Mouse (Mus musculus) hindbrain, embryonic 14.5 days (tissue): Measurements from ENCODE around the gene Mast3. TPM values are rescaled to one million over a fixed set of nuclear protein-coding genes. Genes with fewer than 3 reads are reported as not detected.

ENCODE experiments used
- ATAC-seq: fragments of 200-750 bp; cut with Nextera tagmentation; 2 replicates; pipeline ENCODE4 v1.8.0; 2017; ENCODE audit warnings: moderate number of reproducible peaks, mild to moderate bottlenecking, moderate TSS enrichment, moderate library complexity; ENCODE audit not compliant: low FRiP score
- DNase-seq: peaks from one replicate; pipeline ENCODE4 v3.0.0-alpha.2; 2015; ENCODE audit warnings: low spot score
- H3K27ac ChIP-seq: fragments of 300-500 bp; sonication (generic); 2 replicates; pipeline ENCODE4 v1.5.1; 2014; ENCODE audit warnings: mild to moderate bottlenecking, moderate library complexity
- H3K27me3 ChIP-seq: fragments of 300-500 bp; sonication (generic); 2 replicates; pipeline ENCODE4 v1.6.1; 2014; ENCODE audit warnings: mild to moderate bottlenecking, low read length, mixed read lengths; ENCODE audit not compliant: control insufficient read depth, insufficient read depth
- H3K36me3 ChIP-seq: fragments of 300-500 bp; sonication (generic); replicated peaks from 2 replicates; pipeline ENCODE4 v1.6.1; 2014; ENCODE audit not compliant: control insufficient read depth, insufficient read depth
- H3K4me1 ChIP-seq: fragments of 300-500 bp; sonication (generic); replicated peaks from 2 replicates; pipeline ENCODE4 v1.6.1; 2014; ENCODE audit warnings: antibody characterized with exemption, low read length, mixed read lengths; ENCODE audit not compliant: control insufficient read depth, insufficient read depth
- H3K4me2 ChIP-seq: fragments of 300-500 bp; sonication (generic); replicated peaks from 2 replicates; pipeline ENCODE4 v1.6.1; 2014; ENCODE audit warnings: mild to moderate bottlenecking, moderate library complexity
- H3K4me3 ChIP-seq: fragments of 300-500 bp; sonication (generic); replicated peaks from 2 replicates; pipeline ENCODE4 v1.5.1; 2014; ENCODE audit warnings: mild to moderate bottlenecking, low read length
- H3K9ac ChIP-seq: fragments of 300-500 bp; sonication (generic); 2 replicates; pipeline ENCODE4 v1.6.1; 2014
- H3K9me3 ChIP-seq: fragments of 300-500 bp; sonication (generic); 2 replicates; pipeline ENCODE4 v1.6.1; 2016; ENCODE audit warnings: low read length; ENCODE audit not compliant: control insufficient read depth
- WGBS: fragments of 180-500 bp; shearing (Covaris S2); extraction: QIAGEN DNeasy Blood & Tissue Kit; methylation state at CpG from one replicate; pipeline ENCODE4 v1.1.7; 2014; 5-methylcytosine and 5-hydroxymethylcytosine counted together
- polyA plus RNA-seq: library from polyadenylated mRNA; unstranded; fragments of >200 nt; fragmentation: Nextera tagmentation; extraction: Ambion mirVana; gene quantifications from 2 replicates; pipeline ENCODE4 v1.2.1, GENCODE M21; 2014

Mast3 gene
- polyA plus RNA-seq, 1 experiment from 2014 or later, result 23.3 TPM

- H3K27ac ChIP-seq, result peak overlapping the region; percentile 90
- DNase-seq (no peak), ATAC-seq (peak; percentile 42)
- H3K4me3 ChIP-seq, result peak overlapping the region; percentile 44
- H3K36me3 ChIP-seq, result 0 out of 2 replicates have a peak, but pooled peaks cover 10% of the 10 kb centered on the region
- peak overlapping the region; percentile 64 for H3K9ac ChIP-seq
- no peaks in the 10 kb centered on the region for H3K9me3 ChIP-seq
- H3K4me2 ChIP-seq, result peak overlapping the region; percentile 55
- no peaks in the 10 kb centered on the region; the same call in 1 of the 2 replicates for H3K4me1 ChIP-seq
- 3% methylated on average over 66 of the region's 66 CpGs for WGBS
- no peaks in the 10 kb centered on the region for H3K27me3 ChIP-seq
Measured at GRCm38 (mm10) chr8:70838654-70839407, 34.0 kb upstream of the Mast3 start.

GRCm38 (mm10) chr8:70836666-70837065 lies 31.8 kb upstream of the Mast3 start:
- no peaks in the 10 kb centered on the region for H3K9me3 ChIP-seq
- no peaks in the 10 kb centered on the region; the same call in 1 of the 2 replicates for H3K4me1 ChIP-seq
- no peak overlapping the region for H3K4me2 ChIP-seq
- no peaks in the 10 kb centered on the region for H3K27me3 ChIP-seq
- 95% methylated on average over 12 of the region's 12 CpGs for WGBS
- H3K36me3 ChIP-seq, result 0 out of 2 replicates have a peak, but pooled peaks cover 10% of the 10 kb centered on the region
- no peak overlapping the region for H3K4me3 ChIP-seq
- H3K9ac ChIP-seq, result no peak overlapping the region
- DNase-seq (no peak), ATAC-seq (no peak)
- no peak overlapping the region for H3K27ac ChIP-seq

GRCm38 (mm10) chr8:70834071-70834470 lies 29.2 kb upstream of the Mast3 start:
- no peak overlapping the region for H3K9ac ChIP-seq

DNA sequence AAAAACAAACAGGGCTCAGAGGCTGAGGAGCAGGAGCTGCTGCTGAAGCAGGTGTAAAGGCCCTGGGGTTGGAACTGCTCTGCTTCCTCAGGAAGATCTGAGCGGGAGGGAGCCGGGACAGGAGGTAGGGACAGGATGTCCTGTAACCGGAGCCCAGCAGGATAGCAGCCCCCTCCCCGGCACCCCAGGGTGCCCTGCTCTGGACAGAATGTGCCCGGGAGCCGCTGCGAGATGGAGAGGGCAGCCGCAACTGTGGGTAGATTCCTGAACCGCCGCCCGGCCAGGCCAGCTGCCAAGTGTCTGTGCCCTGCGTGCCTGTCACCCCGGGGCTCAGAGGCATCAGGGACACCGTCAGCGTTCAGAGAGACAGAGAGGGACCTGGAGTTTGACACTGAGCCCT lies 28.7 kb upstream of the Mast3 start:
- H3K27me3 ChIP-seq, result no peaks in the 10 kb centered on the region
- H3K36me3 ChIP-seq, result 0 out of 2 replicates have a peak, but pooled peaks cover 10% of the 10 kb centered on the region
- no peak for DNase-seq
- H3K4me1 ChIP-seq, result no peaks in the 10 kb centered on the region; the same call in 1 of the 2 replicates
- ATAC-seq, result no peak
- H3K9me3 ChIP-seq, result no peaks in the 10 kb centered on the region
- H3K4me3 ChIP-seq, result no peak overlapping the region
- no peak overlapping the region for H3K27ac ChIP-seq
- 52% methylated on average over 15 of the region's 15 CpGs for WGBS
- no peak overlapping the region for H3K4me2 ChIP-seq
- H3K9ac ChIP-seq, result no peak overlapping the region

More at GRCm38 (mm10) chr8:70834071-70834470, 29.2 kb upstream of the Mast3 start:
- Histone ChIP-seq H3K27ac (no peak overlapping the region), H3K4me1 (no peaks in the 10 kb centered on the region; the same call in 1 of the 2 replicates), H3K27me3 (no peaks in the 10 kb centered on the region), H3K4me3 (no peak overlapping the region), H3K36me3 (0 out of 2 replicates have a peak, but pooled peaks cover 10% of the 10 kb centered on the region), H3K4me2 (no peak overlapping the region), H3K9me3 (no peaks in the 10 kb centered on the region)
- ATAC-seq (no peak), DNase-seq (no peak)
- WGBS, result 93% methylated on average over 3 of the region's 3 CpGs

DNA sequence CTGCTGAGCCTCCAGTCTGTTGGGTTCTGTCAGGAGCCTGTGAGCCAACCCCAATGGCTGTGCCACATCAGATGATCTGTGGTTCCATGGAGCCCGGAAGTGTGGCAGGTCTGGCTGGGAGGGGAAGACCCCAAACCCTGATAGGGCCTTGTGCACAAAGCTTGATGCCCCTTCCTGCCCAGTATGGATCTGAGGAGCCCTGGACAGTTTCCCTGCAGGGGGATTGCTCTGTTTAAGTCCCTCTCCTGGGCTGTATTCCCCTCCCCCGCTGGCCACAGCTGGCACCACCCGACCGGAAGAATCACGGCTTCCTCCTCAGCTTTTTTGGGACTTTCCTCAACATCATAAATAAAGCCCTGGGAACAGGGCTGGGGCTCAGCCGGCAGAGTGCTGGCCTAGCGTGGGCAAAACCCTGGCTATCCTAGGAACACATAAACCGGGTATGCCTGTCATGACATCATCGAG lies 28.2 kb upstream of the Mast3 start:
- H3K9me3 ChIP-seq, result no peaks in the 10 kb centered on the region
- H3K9ac ChIP-seq, result no peak overlapping the region
- no peak for ATAC-seq
- no peak overlapping the region for H3K4me3 ChIP-seq
- 0 out of 2 replicates have a peak, but pooled peaks cover 10% of the 10 kb centered on the region for H3K36me3 ChIP-seq
- H3K27me3 ChIP-seq, result no peaks in the 10 kb centered on the region
- DNase-seq, result no peak
- no peak overlapping the region for H3K4me2 ChIP-seq
- 53% methylated on average over 9 of the region's 9 CpGs for whole genome bisulfite sequencing
- H3K27ac ChIP-seq, result no peak overlapping the region
- no peaks in the 10 kb centered on the region for H3K4me1 ChIP-seq

DNA sequence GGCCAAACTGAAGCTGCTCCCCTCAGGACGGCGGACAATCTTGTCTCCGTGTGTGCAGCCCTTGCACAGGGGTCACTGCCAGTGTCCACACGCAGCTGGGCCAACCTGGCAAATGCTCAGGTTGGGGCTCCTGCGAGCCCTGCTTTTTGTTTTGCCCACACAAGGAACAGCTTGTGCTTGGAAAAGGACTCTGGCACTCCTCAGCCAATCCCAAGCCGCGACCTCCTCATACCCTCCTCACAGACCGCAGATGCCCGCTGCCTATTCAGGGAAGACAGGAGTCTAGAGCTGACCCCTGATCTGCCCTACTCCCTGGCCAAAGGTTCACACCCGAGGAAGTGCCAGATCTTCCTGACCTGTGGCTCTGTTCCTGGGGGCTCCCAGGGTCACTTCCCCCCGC lies 27.5 kb upstream of the Mast3 start:
- H3K4me3 ChIP-seq, result no peak overlapping the region
- no peaks in the 10 kb centered on the region for H3K9me3 ChIP-seq
- H3K4me1 ChIP-seq, result no peaks in the 10 kb centered on the region
- H3K4me2 ChIP-seq, result no peak overlapping the region
- no peak for DNase-seq
- ATAC-seq, result no peak
- H3K36me3 ChIP-seq, result 0 out of 2 replicates have a peak, but pooled peaks cover 10% of the 10 kb centered on the region
- 61% methylated on average over 11 of the region's 11 CpGs for WGBS
- no peaks in the 10 kb centered on the region for H3K27me3 ChIP-seq
- no peak overlapping the region for H3K9ac ChIP-seq
- no peak overlapping the region for H3K27ac ChIP-seq

GRCm38 (mm10) chr8:70831517-70831916 lies 26.7 kb upstream of the Mast3 start:
- no peaks in the 10 kb centered on the region for H3K27me3 ChIP-seq
- H3K4me1 ChIP-seq, result no peaks in the 10 kb centered on the region
- WGBS, result 90% methylated on average over 8 of the region's 8 CpGs
- DNase-seq (no peak), ATAC-seq (no peak)
- H3K36me3 ChIP-seq, result 0 out of 2 replicates have a peak, but pooled peaks cover 10% of the 10 kb centered on the region
- no peaks in the 10 kb centered on the region for H3K9me3 ChIP-seq
- H3K9ac ChIP-seq, result no peak overlapping the region
- no peak overlapping the region for H3K4me3 ChIP-seq
- no peak overlapping the region for H3K27ac ChIP-seq
- no peak overlapping the region for H3K4me2 ChIP-seq

GRCm38 (mm10) chr8:70827796-70828195 lies 22.9 kb upstream of the Mast3 start:
- H3K4me3 ChIP-seq, result no peak overlapping the region
- H3K36me3 ChIP-seq, result no peaks in the 10 kb centered on the region
- no peaks in the 10 kb centered on the region for H3K4me1 ChIP-seq
- no peaks in the 10 kb centered on the region for H3K27me3 ChIP-seq
- ATAC-seq, result no peak
- DNase-seq, result no peak
- no peaks in the 10 kb centered on the region for H3K9me3 ChIP-seq
- H3K4me2 ChIP-seq, result no peak overlapping the region
- H3K9ac ChIP-seq, result no peak overlapping the region
- H3K27ac ChIP-seq, result no peak overlapping the region
- WGBS, result 89% methylated on average over 1 of the region's 1 CpGs

- DNase-seq (no peak), ATAC-seq (no peak)
- Histone ChIP-seq H3K9me3 (no peaks in the 10 kb centered on the region), H3K27ac (no peak overlapping the region), H3K4me1 (no peaks in the 10 kb centered on the region), H3K9ac (no peak overlapping the region), H3K4me3 (no peak overlapping the region), H3K36me3 (no peaks in the 10 kb centered on the region), H3K4me2 (no peak overlapping the region), H3K27me3 (no peaks in the 10 kb centered on the region)
- 97% methylated on average over 2 of the region's 2 CpGs for WGBS
Measured at GRCm38 (mm10) chr8:70827010-70827409, 22.2 kb upstream of the Mast3 start.
